Mouse (Mus musculus) liver, embryonic 13.5 days (tissue): ENCODE measurements around the gene Map3k20. TPM values are rescaled to one million over a fixed set of nuclear protein-coding genes. Genes with fewer than 3 reads are reported as not detected.
A peak's percentile ranks its signal among the peaks of the same experiment; 100 is the strongest.

Experiments
- ATAC-seq: fragments of 200-750 bp; cut with Nextera tagmentation; 2 replicates; pipeline ENCODE4 v1.8.0; 2017; ENCODE audit warnings: low read depth, mild to moderate bottlenecking, moderate number of reproducible peaks, moderate library complexity
- DNase-seq: peaks from one replicate; pipeline ENCODE4 v3.0.0; 2022
- H3K27ac ChIP-seq: fragments of 300-500 bp; sonication (generic); 2 replicates; pipeline ENCODE4 v1.5.1; 2015; ENCODE audit warnings: moderate library complexity, mild to moderate bottlenecking, inconsistent platforms
- H3K27me3 ChIP-seq: fragments of 300-500 bp; sonication (generic); 2 replicates; pipeline ENCODE4 v1.6.1; 2015; ENCODE audit warnings: mild to moderate bottlenecking, inconsistent platforms
- H3K36me3 ChIP-seq: fragments of 300-500 bp; sonication (generic); 2 replicates; pipeline ENCODE4 v1.6.1; 2015; ENCODE audit warnings: mild to moderate bottlenecking, inconsistent platforms
- H3K4me1 ChIP-seq: fragments of 300-500 bp; sonication (generic); replicated peaks from 2 replicates; pipeline ENCODE4 v1.6.1; 2015; ENCODE audit warnings: inconsistent platforms
- H3K4me2 ChIP-seq: fragments of 300-500 bp; sonication (generic); 2 replicates; pipeline ENCODE4 v1.6.1; 2015; ENCODE audit warnings: inconsistent platforms, mild to moderate bottlenecking, moderate library complexity
- H3K4me3 ChIP-seq: fragments of 300-500 bp; sonication (generic); replicated peaks from 2 replicates; pipeline ENCODE4 v1.5.1; 2015; ENCODE audit warnings: mild to moderate bottlenecking, inconsistent platforms
- H3K9ac ChIP-seq: fragments of 300-500 bp; sonication (generic); 2 replicates; pipeline ENCODE4 v1.6.1; 2015; ENCODE audit warnings: mild to moderate bottlenecking, inconsistent platforms
- H3K9me3 ChIP-seq: fragments of 300-500 bp; sonication (generic); replicated peaks from 2 replicates; pipeline ENCODE4 v1.6.1; 2016; ENCODE audit warnings: inconsistent platforms
- WGBS: fragments of 180-500 bp; shearing (Covaris S2); methylation state at CpG from one replicate; pipeline ENCODE4 v1.1.7; 2015; ENCODE audit not compliant: insufficient replicate concordance; 5-methylcytosine and 5-hydroxymethylcytosine counted together
- polyA plus RNA-seq: library from polyadenylated mRNA; unstranded; fragments of >200 nt; fragmentation: Nextera tagmentation; extraction: Ambion mirVana; gene quantifications from 2 replicates; pipeline ENCODE4 v1.2.1, GENCODE M21; 2015

Gene Map3k20
- polyA plus RNA-seq, 1 experiment from 2014 or later: 6.8 TPM

DNA sequence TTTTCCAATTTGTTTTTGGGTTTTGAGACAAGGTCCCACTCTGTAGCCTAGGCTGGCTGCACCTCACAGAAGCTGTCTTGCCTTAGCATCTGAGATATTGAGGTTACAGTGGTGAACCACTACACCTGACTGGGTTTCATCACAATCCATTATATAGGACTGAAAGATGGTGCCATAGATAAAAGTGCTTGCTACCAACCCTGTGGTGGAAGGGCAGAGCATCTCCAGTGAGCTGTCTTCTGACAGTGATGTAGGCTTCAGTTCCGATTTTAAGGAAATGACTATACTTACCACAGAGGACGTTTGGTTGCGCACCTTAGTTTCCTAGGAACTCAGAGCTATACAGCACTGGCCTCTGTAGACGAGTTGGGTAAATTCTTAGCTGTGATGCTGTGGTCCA lies 2.7 kb upstream of the Map3k20 start:
- no peak for ATAC-seq
- Histone ChIP-seq H3K27me3 (0 out of 2 replicates have a peak, but pooled peaks cover 3% of the 10 kb centered on the region), H3K4me2 (no peak overlapping the region), H3K36me3 (no peaks in the 10 kb centered on the region), H3K9ac (no peak overlapping the region), H3K4me3 (no peak overlapping the region), H3K9me3 (no peaks in the 10 kb centered on the region), H3K4me1 (peaks cover 14% of the 10 kb centered on the region), H3K27ac (no peak overlapping the region)
- 56% methylated on average over 4 of the region's 4 CpGs for WGBS
- no peak for DNase-seq

DNA sequence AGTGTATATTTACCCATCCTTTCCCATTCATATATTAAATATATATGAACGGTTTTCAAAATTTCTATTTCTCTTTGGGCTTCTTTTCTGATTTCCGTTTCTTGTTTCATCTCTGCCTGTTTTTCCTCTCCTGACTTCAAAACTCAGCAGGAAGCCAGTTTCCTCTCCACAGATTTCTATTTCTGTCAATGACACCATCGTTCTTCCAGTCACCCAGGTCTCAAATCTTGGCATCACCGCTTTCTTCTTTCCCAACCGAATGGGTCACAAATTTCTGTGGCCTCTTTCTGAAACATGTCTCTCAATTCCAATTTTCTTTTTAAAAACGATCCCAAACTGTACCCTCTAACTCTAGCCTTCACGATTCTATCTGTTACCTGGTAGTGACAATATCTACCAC lies 748 bp upstream of the Map3k20 start:
- Histone ChIP-seq H3K4me1 (peaks cover 21% of the 10 kb centered on the region), H3K36me3 (no peaks in the 10 kb centered on the region), H3K27me3 (0 out of 2 replicates have a peak, but pooled peaks cover 3% of the 10 kb centered on the region), H3K4me3 (no peak overlapping the region), H3K9ac (no peak overlapping the region), H3K27ac (no peak overlapping the region), H3K9me3 (no peaks in the 10 kb centered on the region), H3K4me2 (no peak overlapping the region)
- DNase-seq (no peak), ATAC-seq (no peak)
- 71% methylated on average over 7 of the region's 7 CpGs for WGBS

DNA sequence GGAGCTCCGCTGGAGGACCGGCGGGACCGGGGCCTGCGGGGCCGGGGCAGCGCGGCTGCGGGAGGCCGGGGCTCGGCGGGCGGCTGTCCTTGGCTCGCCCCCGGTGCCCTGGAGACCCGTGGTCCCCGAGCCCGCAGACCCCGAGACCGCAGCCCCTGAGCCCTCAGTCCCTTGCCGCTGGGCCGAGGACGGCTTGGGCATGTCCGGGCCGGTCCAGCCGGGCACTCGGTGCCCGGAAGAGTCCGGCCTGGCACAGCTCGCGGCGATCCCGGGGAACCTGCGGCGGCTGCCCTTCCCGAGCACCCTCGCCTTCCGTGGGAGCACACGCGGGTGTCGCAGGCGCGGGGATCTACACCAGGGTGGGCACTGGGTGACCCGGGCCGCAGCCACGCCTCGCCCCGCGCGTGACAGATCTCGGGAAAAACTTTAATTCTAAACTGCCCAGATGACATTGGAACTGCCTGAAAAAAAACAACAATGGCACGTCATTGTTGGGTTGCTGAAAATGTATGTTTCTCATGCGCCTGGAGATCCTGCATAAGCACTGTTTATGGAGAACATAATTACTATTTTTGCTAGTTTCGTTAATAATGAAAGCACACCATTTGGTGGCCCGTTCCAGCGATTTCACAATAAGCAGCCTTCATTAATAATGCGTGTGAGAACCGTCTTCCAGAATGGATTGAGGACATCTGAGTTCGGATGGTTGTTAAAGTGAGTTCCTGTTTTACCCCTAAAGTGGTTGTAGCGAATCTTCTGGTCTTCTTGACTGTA lies 638 bp downstream of the Map3k20 start:
- H3K27ac ChIP-seq: peak overlapping the region; percentile 68
- H3K9me3 ChIP-seq: no peaks in the 10 kb centered on the region
- DNase-seq (no peak), ATAC-seq (peak; percentile 41)
- 0 out of 2 replicates have a peak, but pooled peaks cover 3% of the 10 kb centered on the region for H3K27me3 ChIP-seq
- H3K9ac ChIP-seq: peak overlapping the region; percentile 93
- peak overlapping the region; percentile 87 for H3K4me3 ChIP-seq
- 0 out of 2 replicates have a peak, but pooled peaks cover 3% of the 10 kb centered on the region for H3K36me3 ChIP-seq
- WGBS: under 1% methylated on average over 46 of the region's 60 CpGs
- H3K4me2 ChIP-seq: peak overlapping the region; percentile 82
- peaks cover 21% of the 10 kb centered on the region for H3K4me1 ChIP-seq

DNA sequence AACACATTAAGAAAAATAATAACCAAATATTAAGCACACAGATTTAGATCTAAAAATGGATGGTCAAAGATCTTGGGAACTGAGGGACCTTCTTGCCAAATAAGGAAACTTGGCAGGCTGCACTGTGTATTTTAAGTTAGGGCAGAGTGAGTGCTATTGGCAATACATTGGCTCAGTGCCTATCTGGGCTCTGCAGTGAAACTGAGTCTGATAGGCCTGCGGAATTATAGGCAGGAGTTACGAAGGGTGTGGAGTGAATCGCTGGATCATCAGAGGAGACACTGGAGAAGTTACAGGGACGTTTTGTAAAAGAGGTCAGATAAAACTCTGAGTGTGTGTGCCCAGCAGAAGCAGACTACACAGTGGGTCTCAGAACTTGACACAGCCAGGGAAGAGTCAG lies 1.7 kb downstream of the Map3k20 start:
- ATAC-seq: peak; percentile 93
- Histone ChIP-seq H3K27me3 (no peaks in the 10 kb centered on the region), H3K27ac (peak overlapping the region; percentile 89), H3K4me2 (peak overlapping the region; percentile 64), H3K4me1 (peaks cover 21% of the 10 kb centered on the region), H3K4me3 (peak overlapping the region; percentile 43), H3K36me3 (0 out of 2 replicates have a peak, but pooled peaks cover 3% of the 10 kb centered on the region), H3K9ac (peak overlapping the region; percentile 61), H3K9me3 (no peaks in the 10 kb centered on the region)
- WGBS: 9% methylated on average over 4 of the region's 4 CpGs
- DNase-seq: peak; percentile 60

DNA sequence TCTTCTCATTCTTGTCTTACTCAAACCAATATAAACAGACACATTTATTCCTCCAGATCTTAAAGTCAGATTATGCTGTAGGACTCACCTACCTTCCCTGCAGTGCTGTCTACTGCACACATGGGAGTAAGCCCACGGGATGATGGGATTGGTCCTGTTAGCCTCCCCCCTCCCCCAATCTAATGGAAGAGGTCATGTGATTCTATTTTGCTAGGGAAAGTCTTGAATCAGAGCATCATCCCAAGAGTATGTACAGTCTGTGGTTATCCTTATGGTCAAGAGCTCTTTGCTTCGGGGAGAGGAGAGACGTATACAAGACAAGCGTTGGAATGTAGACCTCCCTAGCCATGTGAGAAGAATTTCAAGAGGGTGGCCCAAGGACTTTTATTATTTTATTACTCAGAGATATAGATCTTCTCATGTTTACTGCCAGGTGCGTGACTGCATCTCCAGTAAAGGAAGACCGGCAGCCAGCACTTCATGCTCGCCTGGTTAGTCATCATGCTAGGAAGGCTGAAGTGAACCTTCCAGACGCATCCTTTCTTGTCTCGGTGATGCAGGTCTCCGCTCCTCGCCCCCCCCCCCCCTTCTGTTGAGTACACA lies 3.6 kb downstream of the Map3k20 start:
- no peaks in the 10 kb centered on the region for H3K9me3 ChIP-seq
- DNase-seq: no peak
- 82% methylated on average over 11 of the region's 11 CpGs for WGBS
- no peak overlapping the region for H3K9ac ChIP-seq
- H3K4me1 ChIP-seq: peaks cover 21% of the 10 kb centered on the region
- H3K36me3 ChIP-seq: 0 out of 2 replicates have a peak, but pooled peaks cover 3% of the 10 kb centered on the region
- ATAC-seq: no peak
- no peak overlapping the region for H3K4me3 ChIP-seq
- no peak overlapping the region for H3K27ac ChIP-seq
- no peaks in the 10 kb centered on the region for H3K27me3 ChIP-seq
- H3K4me2 ChIP-seq: no peak overlapping the region

DNA sequence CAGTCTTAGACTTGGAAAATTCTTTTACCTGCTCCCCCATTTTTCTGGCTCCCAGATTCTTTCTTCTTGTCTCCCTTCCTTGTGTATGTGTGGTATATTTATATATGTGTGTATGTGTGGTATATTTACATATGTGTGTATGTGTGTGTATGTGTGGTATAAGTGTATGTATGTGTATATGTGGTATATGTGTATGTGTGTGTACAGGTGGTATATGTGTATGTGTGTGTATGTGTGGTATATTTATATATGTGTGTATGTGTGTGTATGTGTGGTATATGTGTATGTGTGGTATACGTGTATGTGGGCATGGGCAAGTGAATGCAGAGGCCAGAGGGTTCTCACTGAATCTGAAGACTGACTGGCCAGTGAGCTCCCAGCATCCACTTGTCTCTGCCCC lies 5.7 kb downstream of the Map3k20 start:
- no peak overlapping the region for H3K27ac ChIP-seq
- no peak overlapping the region for H3K9ac ChIP-seq
- no peaks in the 10 kb centered on the region for H3K9me3 ChIP-seq
- DNase-seq: no peak
- no peak overlapping the region for H3K4me2 ChIP-seq
- WGBS: 68% methylated on average over 1 of the region's 1 CpGs
- H3K36me3 ChIP-seq: peaks cover 7% of the 10 kb centered on the region; the same call in 1 of the 2 replicates
- ATAC-seq: no peak
- H3K4me3 ChIP-seq: no peak overlapping the region
- H3K27me3 ChIP-seq: no peaks in the 10 kb centered on the region
- peaks cover 15% of the 10 kb centered on the region for H3K4me1 ChIP-seq

DNA sequence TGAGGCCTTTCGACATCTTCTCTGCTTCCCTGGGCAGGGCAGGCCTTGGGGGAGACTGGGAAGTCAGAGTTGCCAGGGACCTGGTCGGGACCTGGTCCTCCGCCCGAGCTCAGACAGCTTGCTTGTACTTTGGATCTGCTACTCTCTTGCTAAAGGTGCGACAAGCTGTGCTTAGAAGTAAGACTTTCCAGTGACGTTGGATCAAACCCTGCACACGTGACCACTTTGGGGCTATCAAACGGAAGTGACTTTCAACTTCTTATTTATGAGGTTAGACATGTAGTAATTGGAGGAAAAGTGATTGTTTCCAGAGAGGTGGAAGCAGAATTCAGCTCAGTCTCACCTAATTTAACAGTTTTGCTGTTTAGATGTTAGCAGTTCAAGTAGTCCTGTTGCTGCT lies 7.1 kb downstream of the Map3k20 start:
- Histone ChIP-seq H3K36me3 (peaks cover 7% of the 10 kb centered on the region; the same call in 1 of the 2 replicates), H3K4me2 (no peak overlapping the region), H3K27ac (no peak overlapping the region), H3K4me1 (peaks cover 8% of the 10 kb centered on the region), H3K4me3 (no peak overlapping the region), H3K27me3 (no peaks in the 10 kb centered on the region), H3K9me3 (no peaks in the 10 kb centered on the region), H3K9ac (no peak overlapping the region)
- no peak for DNase-seq
- ATAC-seq: no peak
- 75% methylated on average over 8 of the region's 8 CpGs for WGBS

DNA sequence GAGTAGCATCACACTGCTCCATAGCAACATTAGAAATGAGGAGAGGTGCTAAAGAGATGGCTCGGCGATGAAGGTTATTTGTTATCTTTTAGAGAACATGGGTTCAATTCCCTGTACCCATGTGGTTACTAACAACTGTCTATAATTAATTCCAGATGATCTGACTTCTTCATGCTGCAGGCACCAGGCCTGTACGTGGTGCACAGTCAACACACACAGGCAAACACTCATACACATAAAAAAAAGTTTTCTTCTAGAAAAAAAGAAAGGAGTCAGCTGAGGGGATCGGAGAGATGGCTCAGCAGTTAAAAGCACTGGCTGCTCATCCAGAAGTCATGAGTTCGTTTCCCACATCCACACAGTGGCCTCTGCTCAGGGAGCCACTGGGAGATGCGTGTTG lies 9.6 kb downstream of the Map3k20 start:
- peaks cover 13% of the 10 kb centered on the region; the same call in 1 of the 2 replicates for H3K36me3 ChIP-seq
- no peaks in the 10 kb centered on the region for H3K9me3 ChIP-seq
- no peak for ATAC-seq
- H3K4me3 ChIP-seq: no peak overlapping the region
- DNase-seq: no peak
- H3K27ac ChIP-seq: no peak overlapping the region
- no peak overlapping the region for H3K9ac ChIP-seq
- no peak overlapping the region for H3K4me2 ChIP-seq
- H3K4me1 ChIP-seq: no peaks in the 10 kb centered on the region
- no peaks in the 10 kb centered on the region for H3K27me3 ChIP-seq
- WGBS: 74% methylated on average over 6 of the region's 6 CpGs

DNA sequence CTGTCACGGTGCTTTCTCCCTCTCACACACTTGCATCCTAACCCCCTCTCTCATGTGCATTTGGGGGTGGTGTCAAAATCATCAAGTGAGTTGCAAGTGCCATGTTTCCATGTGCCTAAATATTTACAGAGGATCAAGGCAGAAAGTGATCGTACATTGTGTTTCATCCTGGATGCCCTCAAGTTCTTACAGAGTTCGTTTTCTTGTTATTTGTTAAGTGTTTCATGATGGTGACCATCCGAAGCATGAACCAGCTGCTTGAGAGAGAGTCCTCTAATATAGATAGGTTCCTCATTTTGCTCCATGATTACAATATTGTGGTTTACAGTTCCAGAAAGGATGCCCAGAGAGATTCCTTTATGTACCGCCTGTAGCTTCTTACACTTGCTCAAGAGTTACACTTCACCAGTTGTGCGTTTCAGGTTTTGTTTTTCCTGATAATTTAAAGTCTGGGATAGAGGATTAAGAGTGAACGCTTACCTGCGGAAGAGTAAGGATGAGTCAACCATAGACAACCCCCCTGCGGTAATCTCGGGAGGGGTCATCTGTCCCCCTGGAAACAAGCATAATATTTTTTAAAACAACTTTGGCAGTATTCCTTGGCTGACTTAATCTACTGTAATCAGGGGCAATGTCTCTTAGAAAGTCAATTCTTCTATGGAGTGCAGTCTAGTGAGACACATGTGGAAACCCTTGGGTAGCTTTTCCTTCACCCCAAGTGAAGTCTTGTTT lies 11.7 kb downstream of the Map3k20 start:
- H3K27me3 ChIP-seq: no peaks in the 10 kb centered on the region
- H3K4me1 ChIP-seq: no peaks in the 10 kb centered on the region
- DNase-seq (no peak), ATAC-seq (no peak)
- no peak overlapping the region for H3K9ac ChIP-seq
- 79% methylated on average over 10 of the region's 10 CpGs for WGBS
- no peak overlapping the region for H3K4me3 ChIP-seq
- H3K27ac ChIP-seq: no peak overlapping the region
- H3K36me3 ChIP-seq: peaks cover 16% of the 10 kb centered on the region; the same call in 1 of the 2 replicates
- no peak overlapping the region for H3K4me2 ChIP-seq
- H3K9me3 ChIP-seq: no peaks in the 10 kb centered on the region

DNA sequence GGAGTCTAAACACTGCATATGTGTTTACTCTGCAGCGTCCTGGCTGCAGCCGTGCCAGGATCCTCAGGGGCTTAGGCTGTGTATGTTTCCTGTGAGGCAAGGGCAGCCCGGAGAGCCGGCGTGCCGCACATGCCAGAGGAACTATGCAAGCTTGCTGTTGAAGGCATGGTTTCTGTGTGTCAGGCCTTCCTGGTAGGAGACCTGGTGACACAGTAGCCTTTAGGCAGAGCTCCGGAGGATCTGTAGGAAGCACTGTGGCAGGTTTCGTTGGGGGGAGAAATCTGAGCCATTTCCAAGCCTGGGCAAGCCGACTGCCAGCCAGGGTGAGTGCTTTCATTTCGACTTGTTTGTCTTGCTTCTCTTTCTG lies 12.3 kb downstream of the Map3k20 start:
- Histone ChIP-seq H3K9me3 (no peaks in the 10 kb centered on the region), H3K27ac (no peak overlapping the region), H3K4me2 (no peak overlapping the region), H3K4me3 (no peak overlapping the region), H3K36me3 (peaks cover 16% of the 10 kb centered on the region; the same call in 1 of the 2 replicates), H3K9ac (no peak overlapping the region), H3K4me1 (no peaks in the 10 kb centered on the region), H3K27me3 (no peaks in the 10 kb centered on the region)
- DNase-seq (no peak), ATAC-seq (no peak)
- 77% methylated on average over 10 of the region's 10 CpGs for WGBS

DNA sequence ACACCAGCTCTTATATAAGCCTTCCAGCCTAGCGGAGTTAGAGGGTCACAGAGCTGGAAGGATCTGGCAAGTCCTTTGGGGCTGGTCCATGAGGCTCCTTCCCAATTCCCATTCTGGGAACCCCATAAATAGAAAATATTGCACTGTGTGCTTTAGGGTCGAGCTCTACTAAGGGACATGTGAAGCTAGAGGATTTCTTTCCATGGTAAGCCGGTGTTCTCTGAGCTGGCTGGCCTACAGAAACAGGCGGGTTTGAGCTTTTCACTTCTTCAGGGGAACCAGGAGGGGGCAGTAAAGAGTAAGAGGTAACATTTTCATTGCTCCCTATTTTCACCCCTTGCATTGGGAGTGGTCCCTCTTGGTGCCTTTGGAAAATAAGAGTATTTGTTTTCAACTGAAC lies 13.0 kb downstream of the Map3k20 start:
- Histone ChIP-seq H3K4me1 (no peaks in the 10 kb centered on the region), H3K27ac (no peak overlapping the region), H3K4me2 (no peak overlapping the region), H3K9ac (no peak overlapping the region), H3K27me3 (no peaks in the 10 kb centered on the region), H3K9me3 (no peaks in the 10 kb centered on the region), H3K36me3 (peaks cover 16% of the 10 kb centered on the region; the same call in 1 of the 2 replicates), H3K4me3 (no peak overlapping the region)
- no peak for DNase-seq
- WGBS: 54% methylated on average over 4 of the region's 4 CpGs
- ATAC-seq: no peak; the same call in 1 of the 2 replicates
